Mouse (Mus musculus) kidney, adult 9 months (tissue): Measurements from ENCODE around the gene Grin2c.

Experiments used
- DNase-seq: peaks from one replicate; pipeline ENCODE4 v3.0.0; 2022

The Grin2c gene

GRCm38 (mm10) chr11:115267061-115267883 is at the start of gene Grin2c:
Grin2c (minus strand) TSS chr11:115267243.
- DNase-seq, result no peak

DNA sequence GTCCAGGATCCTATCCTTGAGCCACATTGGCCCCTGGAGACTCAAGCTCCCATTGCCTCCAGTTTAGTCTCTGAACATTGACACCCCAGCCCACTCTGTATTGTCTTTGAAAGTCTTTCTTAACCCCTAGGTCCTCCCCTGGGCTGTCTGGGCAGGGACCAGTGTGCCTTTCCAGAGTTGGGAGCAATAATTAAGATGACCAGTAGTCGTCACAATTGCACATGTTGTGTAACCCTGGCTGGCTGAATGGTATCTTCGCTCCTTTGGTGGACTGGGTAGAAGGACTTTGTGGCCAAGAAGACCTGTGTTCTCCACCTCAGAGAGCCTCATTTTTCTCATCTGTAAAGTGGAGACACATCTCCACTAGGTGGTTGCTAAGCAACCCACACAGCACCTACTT is 47.2 kb upstream of the Grin2c start:
- DNase-seq, result peak; percentile 33

- no peak for DNase-seq
These were observed 41.7 kb upstream of the Grin2c start for GRCm38 (mm10) chr11:115308781-115309180.

- no peak for DNase-seq
These were observed 39.8 kb upstream of the Grin2c start, which contains the start of gene Otop2 for GRCm38 (mm10) chr11:115306863-115307262. Otop2 (plus strand) TSS chr11:115307163.

- DNase-seq, result no peak
These were observed 36.1 kb upstream of the Grin2c start for GRCm38 (mm10) chr11:115303167-115303566.

DNA sequence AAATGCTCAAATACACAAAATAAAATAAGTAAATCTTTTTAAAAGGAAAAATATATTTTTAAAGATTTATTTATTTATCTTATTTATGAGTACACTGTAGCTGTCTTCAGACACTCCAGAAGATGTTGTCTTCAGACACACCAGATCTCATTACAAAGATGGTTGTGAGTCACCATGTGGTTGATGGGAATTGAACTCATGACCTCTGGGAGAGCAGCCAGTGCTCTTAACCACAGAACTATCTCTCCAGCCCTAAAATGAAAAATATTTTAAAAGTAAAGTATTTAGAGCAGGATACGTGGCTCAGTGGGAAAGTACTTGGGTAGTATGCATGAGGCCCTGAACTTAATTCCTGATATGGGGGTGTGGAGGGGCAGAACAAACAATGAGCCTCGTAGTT is 34.3 kb upstream of the Grin2c start:
- DNase-seq, result no peak

GRCm38 (mm10) chr11:115300745-115301144 is 33.7 kb upstream of the Grin2c start:
- no peak for DNase-seq

DNA sequence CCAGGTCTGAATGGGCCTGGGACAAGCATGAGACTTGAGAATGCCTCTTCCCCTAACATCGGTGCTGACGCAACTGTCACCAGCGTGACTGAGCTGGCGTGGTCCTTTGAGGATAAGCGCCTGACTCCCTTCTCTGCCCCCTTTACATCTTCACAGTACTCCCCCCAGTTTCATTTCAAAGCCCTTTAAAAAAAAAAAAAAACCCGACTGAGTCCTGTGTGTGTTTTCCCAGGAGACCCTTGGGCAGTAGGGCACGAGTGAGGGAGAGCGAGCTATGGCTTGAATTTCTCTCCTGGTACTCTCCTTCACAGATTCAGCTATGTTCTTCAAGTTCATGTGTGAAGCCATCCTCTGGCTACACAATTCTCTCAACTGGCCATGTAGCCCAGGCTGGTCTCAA is 31.1 kb upstream of the Grin2c start:
- no peak for DNase-seq

GRCm38 (mm10) chr11:115297214-115297826 is 30.3 kb upstream of the Grin2c start, which contains the start of gene Fads6:
Fads6 (minus strand) TSS chr11:115297663.
- peak; percentile 71 for DNase-seq

DNA sequence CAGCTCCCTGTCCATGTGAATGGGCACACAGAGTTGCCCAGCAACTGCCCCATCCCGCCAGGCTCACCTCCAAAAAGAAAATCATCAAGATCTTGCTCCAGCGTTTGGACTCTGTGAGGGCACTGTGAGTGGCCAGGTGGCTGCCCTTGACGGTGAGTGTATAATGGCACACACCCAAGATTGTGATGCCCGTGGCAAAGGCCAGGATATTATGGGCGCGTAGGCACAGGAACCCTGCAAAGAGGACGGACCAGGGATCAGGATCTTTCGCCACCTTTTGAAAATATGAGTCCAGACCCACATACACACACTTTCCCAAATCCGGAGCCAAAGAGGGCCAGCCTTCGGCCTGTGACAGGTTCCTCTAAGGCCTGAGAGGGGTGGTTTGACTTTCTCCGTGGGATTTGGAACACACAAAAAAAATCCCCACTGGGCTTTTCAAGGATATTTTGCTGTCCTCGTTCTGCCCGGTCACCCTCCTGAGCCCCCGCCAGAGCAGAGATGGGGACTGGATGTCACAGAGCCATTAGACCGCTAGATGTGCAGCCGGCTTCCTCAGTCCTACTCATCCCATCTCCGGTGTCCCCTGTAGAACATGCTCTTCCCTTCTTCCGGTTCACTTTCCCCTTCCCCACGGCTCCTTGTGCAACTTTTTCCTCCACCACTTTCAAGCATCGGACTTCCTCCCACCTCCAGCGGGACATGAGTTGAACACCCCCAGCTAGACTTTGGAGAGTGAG is 29.6 kb upstream of the Grin2c start:
- DNase-seq, result peak; percentile 53

DNA sequence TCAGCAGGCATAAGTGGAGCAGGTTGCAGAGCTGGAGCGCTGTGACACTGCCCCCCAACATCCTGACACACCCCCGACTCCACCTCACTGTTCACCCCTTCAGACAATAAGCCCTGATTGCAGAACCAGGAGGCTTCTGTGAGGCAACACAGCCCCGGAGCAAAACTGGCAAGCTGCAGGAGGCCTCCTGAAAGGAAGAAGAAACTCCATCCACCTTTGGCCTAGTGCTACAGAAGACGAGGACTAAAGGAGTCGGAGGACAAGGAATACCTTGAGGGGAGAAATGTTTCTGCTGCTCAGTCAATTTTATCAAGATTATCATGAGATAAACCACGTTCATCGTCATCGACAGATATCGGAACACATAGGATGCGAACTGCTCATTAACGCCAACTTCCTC is 28.9 kb upstream of the Grin2c start:
- no peak for DNase-seq

DNA sequence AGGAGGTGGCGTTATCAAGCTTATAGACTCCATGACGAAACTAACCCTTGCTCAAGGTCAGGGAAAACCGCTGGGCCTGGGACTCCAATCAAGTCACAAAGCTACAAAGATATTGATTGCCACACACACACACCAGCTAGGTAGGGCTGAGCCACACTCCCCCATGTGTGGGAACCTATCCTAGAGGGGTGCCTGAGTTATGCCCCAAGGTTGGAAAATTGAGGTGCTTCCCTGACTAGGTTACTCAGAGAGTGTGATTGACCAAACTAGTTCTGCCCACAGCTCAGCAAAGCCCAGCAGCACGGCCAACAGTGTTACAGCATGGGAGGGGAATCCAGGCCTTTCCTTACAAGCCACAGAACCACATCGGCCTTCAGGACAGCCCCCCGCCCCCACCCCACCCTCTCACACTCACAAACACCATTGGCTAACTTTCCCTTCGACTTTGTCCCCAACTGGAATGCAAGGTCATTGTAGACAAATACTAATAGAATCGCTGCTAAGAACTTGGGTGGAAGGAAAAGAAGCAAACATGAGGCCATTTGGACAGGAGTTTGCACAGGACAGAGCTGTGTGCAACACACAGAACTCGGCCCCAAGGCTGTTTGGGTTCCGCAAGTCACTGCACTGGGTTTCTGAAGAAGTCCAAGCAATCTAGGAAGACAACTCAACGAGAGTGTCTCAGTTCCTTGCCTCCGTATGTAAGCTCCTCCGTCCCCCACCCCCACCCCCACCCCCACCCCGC is 25.8 kb upstream of the Grin2c start:
- DNase-seq, result peak; percentile 57

DNA sequence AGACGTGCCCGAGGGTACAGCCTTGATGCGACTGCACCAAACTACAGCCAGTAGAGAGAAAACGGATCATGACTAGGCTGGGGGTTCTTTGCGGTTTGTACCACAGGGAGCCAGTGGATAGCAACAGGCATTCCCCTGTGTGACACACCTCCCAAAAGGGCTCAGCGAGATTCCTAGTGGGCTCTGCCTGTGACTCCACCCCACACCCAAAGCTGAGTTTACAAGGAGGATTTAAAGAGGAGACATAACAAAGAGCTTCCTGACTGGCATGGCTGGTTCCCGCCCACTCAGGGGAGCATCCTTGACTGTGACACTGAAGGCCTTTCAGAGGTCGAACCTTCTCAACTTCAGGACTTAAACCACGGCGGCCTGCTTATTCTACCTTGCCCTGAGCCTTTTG is 24.5 kb upstream of the Grin2c start:
- no peak for DNase-seq

DNA sequence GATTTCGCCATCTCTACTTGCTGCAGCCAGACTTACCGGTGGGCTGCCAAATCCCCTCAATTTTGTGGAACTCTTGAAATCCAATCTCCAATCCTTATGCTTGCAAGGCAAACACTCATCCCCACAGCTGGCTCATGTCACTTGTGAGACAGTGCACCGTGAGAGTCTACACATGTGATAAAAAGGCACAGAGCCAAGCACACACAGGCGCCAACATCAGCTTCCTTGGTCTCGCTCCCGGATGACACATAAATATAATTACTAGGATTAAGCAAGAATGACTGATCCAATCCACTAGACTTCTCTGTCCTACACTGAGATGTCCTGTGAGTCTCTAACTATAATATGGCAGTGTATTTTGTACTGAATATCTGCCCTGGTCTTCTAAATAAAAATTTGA is 23.9 kb upstream of the Grin2c start:
- peak; percentile 66 for DNase-seq

DNA sequence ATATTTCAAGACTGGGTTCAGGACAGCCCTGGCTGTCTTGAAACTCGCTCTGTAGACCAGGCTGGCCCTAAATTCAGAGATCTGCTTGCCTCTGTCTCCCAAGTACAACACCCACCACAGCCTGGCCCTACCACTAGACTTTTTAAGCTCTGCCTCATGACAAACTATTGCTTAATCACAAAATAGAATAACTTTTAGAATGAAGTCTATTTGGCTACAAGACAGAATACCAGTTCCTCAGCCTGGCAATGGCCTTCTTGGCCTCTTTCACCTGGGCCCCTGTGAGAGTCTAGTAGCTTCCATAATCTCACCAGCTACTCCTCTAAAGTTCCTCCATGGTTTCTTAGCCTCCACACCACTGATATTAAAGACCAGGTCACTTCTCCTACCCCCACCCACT is 23.3 kb upstream of the Grin2c start:
- no peak for DNase-seq

GRCm38 (mm10) chr11:115289885-115290284 is 22.8 kb upstream of the Grin2c start:
- no peak for DNase-seq

DNA sequence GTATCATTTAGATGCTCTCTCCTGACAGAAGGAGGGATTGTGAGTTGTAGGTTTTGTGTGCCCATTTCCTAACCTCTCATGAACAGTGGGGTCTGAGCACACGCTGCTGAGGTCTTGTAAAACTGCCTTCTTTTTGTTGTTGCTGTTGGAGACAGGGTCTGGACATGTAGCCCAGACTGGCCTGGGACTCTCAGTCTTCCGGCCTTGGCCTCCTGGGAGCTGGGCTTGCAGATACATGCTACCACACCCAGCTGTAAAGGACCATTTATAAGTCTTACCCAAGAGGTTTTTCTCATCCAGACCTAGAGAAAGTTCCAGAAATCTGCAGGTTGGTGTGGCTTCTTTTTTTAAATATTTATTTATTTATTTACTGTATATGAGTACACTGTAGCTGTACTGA is 21.3 kb upstream of the Grin2c start:
- DNase-seq, result no peak

DNA sequence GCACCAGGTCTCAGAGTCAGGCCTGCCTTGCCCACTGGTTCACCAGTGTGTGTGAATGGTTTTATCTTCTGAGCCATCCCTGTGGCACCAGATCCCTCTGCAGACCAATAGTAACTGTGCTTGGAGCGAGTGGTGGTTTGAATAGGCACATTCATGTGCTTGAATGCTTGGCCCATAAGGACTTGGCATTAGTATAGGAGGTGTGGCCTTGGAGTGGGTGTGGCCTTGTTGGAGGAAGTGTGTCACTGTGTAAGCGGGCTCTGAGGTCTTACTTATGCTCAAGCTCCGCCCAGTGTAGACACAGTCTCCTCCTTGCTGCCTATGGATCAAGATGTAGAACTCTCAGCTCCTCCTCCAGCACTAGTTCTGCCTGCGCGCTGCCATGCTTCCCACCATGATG is 20.3 kb upstream of the Grin2c start:
- DNase-seq, result no peak

DNA sequence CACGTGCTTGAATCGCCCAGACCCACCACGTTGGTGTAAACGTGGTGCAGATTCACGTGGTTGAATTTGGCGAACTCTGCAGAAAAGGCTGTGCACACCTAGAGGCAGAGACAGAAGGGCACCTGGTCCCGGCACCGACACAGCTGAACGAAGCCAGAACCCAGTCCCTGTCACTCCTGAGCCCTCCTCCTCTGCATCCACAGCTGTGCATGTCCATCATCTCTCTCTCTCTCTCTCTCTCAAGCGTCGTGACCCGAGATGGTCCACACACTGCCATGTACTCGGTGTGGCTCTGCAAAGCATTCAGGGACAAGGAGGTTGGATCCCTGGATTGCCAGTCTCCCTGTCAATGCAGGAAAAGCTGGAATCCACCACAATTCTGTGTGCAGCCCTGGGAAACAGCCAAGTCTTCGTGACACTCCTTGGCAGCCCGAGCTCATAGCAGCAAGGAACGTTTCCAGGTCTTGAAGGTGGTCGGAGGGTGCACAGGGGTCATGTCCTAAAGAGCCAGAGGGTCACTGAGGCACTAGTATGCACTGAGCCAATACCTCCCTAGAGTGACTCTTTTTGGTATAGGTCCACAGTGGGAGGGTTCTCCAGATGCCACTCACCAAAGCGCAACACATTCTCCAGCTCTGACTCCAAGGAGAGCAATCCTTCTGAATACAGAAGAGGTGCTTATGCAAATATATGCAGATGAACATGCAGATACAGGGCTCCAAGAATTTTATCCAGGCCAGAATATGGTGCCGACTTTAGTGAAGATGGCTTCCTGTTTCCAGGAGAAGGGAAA is 19.4 kb upstream of the Grin2c start:
- DNase-seq, result no peak

DNA sequence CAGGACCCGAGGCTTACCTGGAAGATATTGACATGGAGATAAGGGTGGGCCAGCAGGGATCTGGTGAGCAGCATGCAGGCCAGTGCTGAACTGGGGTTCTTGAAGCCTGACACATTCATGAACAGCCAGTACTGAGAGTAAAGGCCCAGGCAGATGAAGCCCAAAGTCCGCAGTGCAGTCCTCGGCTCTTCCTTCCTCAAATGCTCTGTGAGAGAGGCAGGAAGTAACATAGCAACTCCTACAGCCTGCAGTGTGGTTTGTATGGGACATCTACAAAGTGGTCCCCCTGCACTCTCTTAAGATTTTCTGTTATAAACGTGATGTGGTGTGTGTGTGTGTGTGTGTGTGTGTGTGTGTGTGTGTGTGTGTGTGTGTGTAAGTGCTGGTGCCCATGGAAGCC is 18.2 kb upstream of the Grin2c start:
- DNase-seq, result no peak

GRCm38 (mm10) chr11:115283891-115284620 is 17.0 kb upstream of the Grin2c start:
- DNase-seq, result no peak

DNA sequence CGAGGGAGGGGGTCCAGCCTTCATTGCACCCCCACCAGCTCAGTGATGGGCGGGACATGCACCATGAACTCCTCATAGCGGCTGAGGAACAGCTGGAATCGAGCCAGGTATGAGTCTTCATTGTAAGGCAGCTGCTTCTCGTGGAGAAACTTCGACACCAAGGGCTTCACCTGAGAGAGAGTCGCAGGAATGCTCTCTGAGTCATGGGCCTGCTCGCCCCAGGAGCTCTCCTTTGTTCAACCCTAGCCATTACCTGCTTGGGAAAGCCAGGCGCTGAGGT is 16.4 kb upstream of the Grin2c start:
- DNase-seq, result no peak
